Mouse (Mus musculus) retina, adult 2 months (tissue): ENCODE measurements at regions not wholly inside any gene's neighbourhood (a gene's known extent, or its start where the extent isn't known, plus 50 kb on each side); places are given as distances from the start of the nearest gene placed in this dataset.

Experiments
- DNase-seq: peaks from one replicate; pipeline ENCODE4 v3.0.0-alpha.2; 2012; ENCODE audit warnings: low read depth, low spot score

GRCm38 (mm10) chr3:54597326-54598274, 95.0 kb upstream of the Supt20 start:
- no peak for DNase-seq

GRCm38 (mm10) chr3:54598296-54598695, 94.3 kb upstream of the Supt20 start:
- no peak for DNase-seq

- DNase-seq: no peak
Observed at GRCm38 (mm10) chr3:54604705-54605379, 87.8 kb upstream of the Supt20 start.

GRCm38 (mm10) chr3:54611431-54611990, 81.1 kb upstream of the Supt20 start:
- DNase-seq: no peak

- DNase-seq: no peak
Observed at GRCm38 (mm10) chr3:54613845-54614244, 78.8 kb upstream of the Supt20 start.

- no peak for DNase-seq
Observed at GRCm38 (mm10) chr3:54617298-54617697, 75.3 kb upstream of the Supt20 start.

- no peak for DNase-seq
Observed at GRCm38 (mm10) chr3:54618286-54618685, 74.3 kb upstream of the Supt20 start.

- DNase-seq: no peak
Observed at GRCm38 (mm10) chr3:54630254-54630653, 62.4 kb upstream of the Supt20 start.

GRCm38 (mm10) chr3:54632731-54633130, 59.9 kb upstream of the Supt20 start:
- no peak for DNase-seq

GRCm38 (mm10) chr3:54633446-54633845, 59.2 kb upstream of the Supt20 start:
- DNase-seq: no peak

- no peak for DNase-seq
Observed at GRCm38 (mm10) chr3:54634456-54634855, 58.2 kb upstream of the Supt20 start.
